ENCODE assay signal across 9 mouse cellular contexts in genomic region chr8:125909661-125910364, GRCm38 (mm10). TPM values are rescaled to one million over a fixed set of nuclear protein-coding genes. Genes with fewer than 3 reads are reported as not detected.
DNase-seq lines count a peak whose midpoint lies in the region; ATAC-seq and TF ChIP-seq lines count a peak whose summit lies in the region.
"Had no signal": no experiment of that assay in that cellular context is flagged by ENCODE, and none has a peak within 500 bp of the region (broad histone marks: within the 10 kb centered on the region; RNA-seq: fewer than 3 reads in every experiment).

No protein-coding gene starts in this region.

- 5% methylated on average over 30 of the region's 30 CpGs for WGBS in heart, embryonic 14.5 days
- 3% methylated on average over 30 of the region's 30 CpGs for WGBS in kidney, postnatal 0 days

- H3K4me3 ChIP-seq in ES-Bruce4 (ENCODE audit: low read depth, low read length), result peak overlapping the region; percentile 65
- H3K4me3 ChIP-seq in bone marrow macrophage, adult 2 months (ENCODE audit: insufficient read depth, low read length), result peak overlapping the region; percentile 53
- peak overlapping the region; percentile 51 to 61 for H3K4me3 ChIP-seq in heart, embryonic 14.5 days (ENCODE audit: control insufficient read depth in 1 of 2, insufficient read depth in 1 of 2, low read depth in 1 of 2, low read length in 2 of 2)
- H3K4me3 ChIP-seq in kidney, postnatal 0 days (replicated peaks; ENCODE audit: low read depth, low read length), result peak overlapping the region; percentile 62
- H3K4me3 ChIP-seq: myocyte had no signal

- TF ChIP-seq CTCF in ES-Bruce4 (IDR thresholded peaks at IDR 0.05; ENCODE audit: low read depth, low read length), result no peak
- no peak for TF ChIP-seq CTCF in bone marrow macrophage, adult 2 months (IDR thresholded peaks at IDR 0.05; ENCODE audit: low read depth, low read length)
- no peak for TF ChIP-seq CTCF in kidney, postnatal 0 days (IDR thresholded peaks at IDR 0.05; ENCODE audit: low read depth)

- H3K4me2 ChIP-seq in heart, embryonic 14.5 days (ENCODE audit: low read length), result peak overlapping the region; percentile 99
- H3K4me2 ChIP-seq in kidney, postnatal 0 days (ENCODE audit: low read length), result peak overlapping the region; percentile 95

- no peak overlapping the region for H3K27ac ChIP-seq in ES-Bruce4 (ENCODE audit: insufficient read depth, low read length)
- no peak overlapping the region for H3K27ac ChIP-seq in bone marrow macrophage, adult 2 months (ENCODE audit: insufficient read depth, low read depth, low read length)
- no peak overlapping the region for H3K27ac ChIP-seq in heart, embryonic 14.5 days (replicated peaks in 1 of 2; ENCODE audit: control insufficient read depth in 1 of 2, insufficient read depth in 1 of 2, low read depth in 2 of 2, low read length in 2 of 2)
- H3K27ac ChIP-seq in kidney, postnatal 0 days, result peak overlapping the region; percentile 54

- TF ChIP-seq POLR2A in ES-Bruce4 (IDR thresholded peaks at IDR 0.05; ENCODE audit: insufficient read depth, low read length), result no peak
- TF ChIP-seq POLR2A in bone marrow macrophage, adult 2 months (IDR thresholded peaks at IDR 0.05; ENCODE audit: borderline replicate concordance, low read depth, low read length), result no peak; the same call in 1 of the 2 replicates

- peaks cover 18% of the 10 kb centered on the region for H3K27me3 ChIP-seq in ES-Bruce4 (ENCODE audit: control insufficient read depth, insufficient read depth, low read length, poor library complexity, severe bottlenecking)
- peaks cover 56% of the 10 kb centered on the region for H3K27me3 ChIP-seq in heart, embryonic 14.5 days (ENCODE audit: control insufficient read depth, insufficient read depth, low read length)
- H3K27me3 ChIP-seq in kidney, postnatal 0 days (ENCODE audit: insufficient read depth, low read length), result peaks cover 19% of the 10 kb centered on the region

- TF ChIP-seq EP300 in ES-Bruce4 (IDR thresholded peaks at IDR 0.05; ENCODE audit: insufficient read depth, low read depth, low read length), result no peak

- no peaks in the 10 kb centered on the region for H3K36me3 ChIP-seq in ES-Bruce4 (ENCODE audit: control insufficient read depth, insufficient read depth, low read length, poor library complexity, severe bottlenecking)
- H3K36me3 ChIP-seq in heart, embryonic 14.5 days (ENCODE audit: control insufficient read depth, insufficient read depth, low read length), result no peaks in the 10 kb centered on the region
- no peaks in the 10 kb centered on the region for H3K36me3 ChIP-seq in kidney, postnatal 0 days (ENCODE audit: insufficient read depth, low read length)

- peak; percentile 75 for DNase-seq in kidney, postnatal 0 days (ENCODE audit: low spot score)
- DNase-seq in lung, postnatal 36 days, result peak; percentile 88
- DNase-seq in urinary bladder, adult 2 months (ENCODE audit: low spot score), result peak; percentile 41
- no peak for DNase-seq in cerebellum, adult 9-10 months
- no peak for DNase-seq in layer of hippocampus, adult 18-20 months (ENCODE audit: low spot score in 2 of 2)

- no peaks in the 10 kb centered on the region for H3K4me1 ChIP-seq in ES-Bruce4 (ENCODE audit: control insufficient read depth, insufficient read depth, low read length)
- no peaks in the 10 kb centered on the region for H3K4me1 ChIP-seq in bone marrow macrophage, adult 2 months (ENCODE audit: control insufficient read depth, insufficient read depth, low read length)
- H3K4me1 ChIP-seq in heart, embryonic 14.5 days (ENCODE audit: control insufficient read depth in 2 of 2, insufficient read depth in 2 of 2, low read length in 2 of 2), result peaks cover 2 to 9% of the 10 kb centered on the region in 2 experiments; a peak in 3 of 4 replicates
- H3K4me1 ChIP-seq in kidney, postnatal 0 days (replicated peaks; ENCODE audit: insufficient read depth, low read length), result no peaks in the 10 kb centered on the region

- H3K9me3 ChIP-seq in ES-Bruce4 (replicated peaks; ENCODE audit: control insufficient read depth, insufficient read depth, low read length, poor library complexity, severe bottlenecking), result no peaks in the 10 kb centered on the region; the same call in 1 of the 2 replicates
- 0 out of 2 replicates have a peak, but pooled peaks cover 3% of the 10 kb centered on the region for H3K9me3 ChIP-seq in heart, embryonic 14.5 days (ENCODE audit: control insufficient read depth, low read length)
- no peaks in the 10 kb centered on the region for H3K9me3 ChIP-seq in kidney, postnatal 0 days (replicated peaks; ENCODE audit: low read length)

- peak overlapping the region; percentile 44 for H3K9ac ChIP-seq in ES-Bruce4 (ENCODE audit: low read depth, poor library complexity, severe bottlenecking)
- H3K9ac ChIP-seq in heart, embryonic 14.5 days (ENCODE audit: low read length), result peak overlapping the region; percentile 68
- peak overlapping the region; percentile 41; the same call in 1 of the 2 replicates for H3K9ac ChIP-seq in kidney, postnatal 0 days (ENCODE audit: low read depth, low read length)

- 0 out of 2 replicates have a peak, but pooled peaks have one; percentile 18 for ATAC-seq in heart, embryonic 14.5 days (ENCODE audit: insufficient number of reproducible peaks, insufficient read depth, low FRiP score, low read depth)
- peak; percentile 95 for ATAC-seq in kidney, postnatal 0 days (replicated peaks; ENCODE audit: low FRiP score, low read depth)

RNA-seq across cellular contexts. Expression of gene Map3k21, which starts 0.4 kb away (rescaled TPM):
- 0.24 and 0.30 TPM in 2 replicates for polyA plus RNA-seq in ES-Bruce4 (2011; ENCODE audit: insufficient read depth, insufficient read length, low read depth, missing spikeins)
- polyA plus RNA-seq in bone marrow macrophage, adult 2 months (2012; ENCODE audit: insufficient read depth, insufficient read length, missing spikeins), result not detected in 2 replicates
- polyA plus RNA-seq in heart, embryonic 14.5 days (2014; fragmentation: Nextera tagmentation; extraction: Ambion mirVana), result 0.04 and 0.13 TPM in 2 replicates
- 3.9 and 4.4 TPM in 2 replicates for polyA plus RNA-seq in kidney, postnatal 0 days (2015; fragmentation: Nextera tagmentation; extraction: Ambion mirVana)
- polyA plus RNA-seq in urinary bladder, adult 2 months (2012; rRNA removed), result 0.40 and 0.44 TPM in 2 replicates
- total RNA-seq in layer of hippocampus, adult 18-20 months (2021), result 1 to 10 TPM; 1.3 to 1.5 TPM
- polyA plus RNA-seq: myocyte had no signal

RNA-seq across cellular contexts. Expression of gene Pcnx2, which starts 11.7 kb away (rescaled TPM):
- polyA plus RNA-seq in ES-Bruce4 (2011; ENCODE audit: insufficient read depth, insufficient read length, low read depth, missing spikeins), result 0.45 and 0.68 TPM in 2 replicates
- not detected in 2 replicates for polyA plus RNA-seq in bone marrow macrophage, adult 2 months (2012; ENCODE audit: insufficient read depth, insufficient read length, missing spikeins)
- polyA plus RNA-seq in heart, embryonic 14.5 days (2014; fragmentation: Nextera tagmentation; extraction: Ambion mirVana), result 0.11 TPM in 1 of 2 replicates, not detected in the other
- polyA plus RNA-seq in kidney, postnatal 0 days (2015; fragmentation: Nextera tagmentation; extraction: Ambion mirVana), result 0.13 and 0.18 TPM in 2 replicates
- polyA plus RNA-seq in urinary bladder, adult 2 months (2012; rRNA removed), result 1.9 and 2.2 TPM in 2 replicates
- total RNA-seq in layer of hippocampus, adult 18-20 months (2021), result 10 to 100 TPM; 66.1 to 67.7 TPM

Comparison
In these comparisons a context has a peak if more than half of its experiments do, and no peak if none do; other contexts are left out.
1. DNase-seq: peak in kidney, postnatal 0 days (single experiment), lung, postnatal 36 days (single experiment) and urinary bladder, adult 2 months (single experiment); none in cerebellum, adult 9-10 months (single experiment) and layer of hippocampus, adult 18-20 months (0 of 2).
2. Peak in every context shown above with its lines, with median percentiles within 50 percentile points of each other: H3K4me3 ChIP-seq and H3K9ac ChIP-seq.